Mouse (Mus musculus): ENCODE measurements around the gene Ap2s1. TPM values are rescaled to one million over a fixed set of nuclear protein-coding genes. Genes with fewer than 3 reads are reported as not detected.

Gene Ap2s1
- polyA plus RNA-seq, 1 experiment from 2014 or later, result 207 TPM

DNA sequence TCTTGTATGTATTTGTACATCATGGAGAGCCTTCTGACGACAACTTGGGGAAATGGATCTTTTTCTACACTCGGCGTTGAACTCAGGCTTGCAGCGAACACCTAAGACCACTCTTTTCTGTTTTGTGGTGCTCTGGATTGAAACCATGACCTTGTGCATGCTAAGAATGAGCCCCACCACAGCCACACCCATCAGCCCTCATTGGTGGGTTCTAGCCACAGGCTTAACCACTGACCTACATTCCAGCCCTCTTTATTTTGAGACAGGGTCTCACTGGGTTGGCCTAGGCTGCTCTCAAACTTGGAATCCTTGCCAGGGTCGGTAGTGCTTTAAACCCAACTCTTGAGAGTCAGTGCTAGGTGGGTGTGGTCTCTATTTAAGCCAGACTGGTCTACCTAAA is 56.7 kb downstream of the Ap2s1 start:
- H3K36me3 ChIP-seq (ENCODE audit: inconsistent target), result 0 out of 2 replicates have a peak, but pooled peaks cover 10% of the 10 kb centered on the region
- no peak overlapping the region for H3K4me3 ChIP-seq (ENCODE audit: inconsistent target)
- WGBS (ENCODE audit: missing documents), result 92% methylated on average over 5 of the region's 5 CpGs
- no peaks in the 10 kb centered on the region for H3K79me2 ChIP-seq (ENCODE audit: inconsistent target)
- no peak overlapping the region for H3K27ac ChIP-seq

Other genes with a start within 250 kb of the Ap2s1 start
- gene Arhgap35, start 123.4 kb upstream of the Ap2s1 start, polyA plus RNA-seq (2018), result 5.7 to 7.4 TPM (median 7.3 TPM) in 3 replicates
- gene Ceacam15, start 62.7 kb upstream of the Ap2s1 start, polyA plus RNA-seq (2018), result not detected in 3 replicates
- not detected in 3 replicates for gene Ceacam9, start 16.5 kb upstream of the Ap2s1 start, polyA plus RNA-seq (2018)
- gene Slc1a5, start 42.9 kb downstream of the Ap2s1 start, polyA plus RNA-seq (2018), result 4.0 to 23.3 TPM (median 15.1 TPM) in 3 replicates
- gene Strn4, start 77.5 kb downstream of the Ap2s1 start, polyA plus RNA-seq (2018), result 26.7 to 43.9 TPM (median 39.6 TPM) in 3 replicates
- 17.4 to 25.4 TPM (median 20.5 TPM) in 3 replicates for gene Fkrp, start 78.3 kb downstream of the Ap2s1 start, polyA plus RNA-seq (2018)
- gene Prkd2, start 104.5 kb downstream of the Ap2s1 start, polyA plus RNA-seq (2018), result 3.7 to 6.1 TPM (median 4.8 TPM) in 3 replicates
- gene Dact3, start 136.9 kb downstream of the Ap2s1 start, polyA plus RNA-seq (2018), result 0.15 to 0.32 TPM (median 0.31 TPM) in 3 replicates
- gene Gng8, start 153.4 kb downstream of the Ap2s1 start, polyA plus RNA-seq (2018), result not detected in 3 replicates
- 2.2 to 3.8 TPM (median 3.6 TPM) in 3 replicates for gene Ptgir, start 168.1 kb downstream of the Ap2s1 start, polyA plus RNA-seq (2018)
- 148 to 197 TPM (median 177 TPM) in 3 replicates for gene Calm3, start 185.7 kb downstream of the Ap2s1 start, polyA plus RNA-seq (2018)
- gene Pnmal2, start 206.3 kb downstream of the Ap2s1 start, polyA plus RNA-seq (2018), result not detected in 3 replicates
- gene Pnmal1, start 221.3 kb downstream of the Ap2s1 start, polyA plus RNA-seq (2018), result not detected in 3 replicates
- not detected in 3 replicates for gene Gm42372, start 244.7 kb downstream of the Ap2s1 start, polyA plus RNA-seq (2018)